Comparison of ENCODE assay signal across 14 mouse cellular contexts in genomic region chr2:46065034-46065802, GRCm38 (mm10).
DNase-seq lines count a peak whose midpoint lies in the region; ATAC-seq lines count a peak whose summit lies in the region.
"Had no signal": no experiment of that assay in that cellular context is flagged by ENCODE, and none has a peak within 500 bp of the region (broad histone marks: within the 10 kb centered on the region; RNA-seq: fewer than 3 reads in every experiment).

No protein-coding gene starts in this region.

- H3K4me1 ChIP-seq in midbrain, embryonic 14.5 days (ENCODE audit: control insufficient read depth, insufficient read depth, low read length) = no peaks in the 10 kb centered on the region
- no peaks in the 10 kb centered on the region for H3K4me1 ChIP-seq in midbrain, embryonic 10.5 days
- H3K4me1 ChIP-seq in embryonic facial prominence, embryonic 11.5 days (ENCODE audit: control insufficient read depth, insufficient read depth, low read length) = no peaks in the 10 kb centered on the region
- H3K4me1 ChIP-seq: forebrain, embryonic 10.5 days; heart, embryonic 15.5 days; liver, embryonic 12.5 days had no signal

- H3K4me3 ChIP-seq in midbrain, embryonic 14.5 days (replicated peaks; ENCODE audit: low read depth, low read length) = no peak overlapping the region
- no peak overlapping the region for H3K4me3 ChIP-seq in midbrain, embryonic 10.5 days
- no peak overlapping the region for H3K4me3 ChIP-seq in embryonic facial prominence, embryonic 11.5 days (ENCODE audit: low read depth, low read length)
- H3K4me3 ChIP-seq: forebrain, embryonic 10.5 days; heart, embryonic 15.5 days; liver, embryonic 12.5 days had no signal

- H3K36me3 ChIP-seq in midbrain, embryonic 14.5 days (ENCODE audit: control insufficient read depth, insufficient read depth, low read length) = no peaks in the 10 kb centered on the region
- H3K36me3 ChIP-seq in midbrain, embryonic 10.5 days = no peaks in the 10 kb centered on the region
- no peaks in the 10 kb centered on the region for H3K36me3 ChIP-seq in embryonic facial prominence, embryonic 11.5 days (replicated peaks; ENCODE audit: control insufficient read depth, insufficient read depth, low read depth, low read length)
- H3K36me3 ChIP-seq: forebrain, embryonic 10.5 days; heart, embryonic 15.5 days; liver, embryonic 12.5 days had no signal

- H3K27ac ChIP-seq in midbrain, embryonic 14.5 days (replicated peaks; ENCODE audit: low read depth, low read length) = no peak overlapping the region
- no peak overlapping the region for H3K27ac ChIP-seq in midbrain, embryonic 10.5 days (replicated peaks)
- no peak overlapping the region for H3K27ac ChIP-seq in embryonic facial prominence, embryonic 11.5 days (replicated peaks; ENCODE audit: low read depth, low read length)
- H3K27ac ChIP-seq: forebrain, embryonic 10.5 days; heart, embryonic 15.5 days; liver, embryonic 12.5 days had no signal

- no peak overlapping the region for H3K4me2 ChIP-seq in midbrain, embryonic 14.5 days (ENCODE audit: low read length)
- no peak overlapping the region for H3K4me2 ChIP-seq in embryonic facial prominence, embryonic 11.5 days (ENCODE audit: low read depth, low read length)
- H3K4me2 ChIP-seq: heart, embryonic 15.5 days; liver, embryonic 12.5 days had no signal

- no peak overlapping the region for H3K9ac ChIP-seq in midbrain, embryonic 14.5 days (replicated peaks; ENCODE audit: low read length)
- H3K9ac ChIP-seq in embryonic facial prominence, embryonic 11.5 days (replicated peaks; ENCODE audit: low read length) = no peak overlapping the region
- H3K9ac ChIP-seq: heart, embryonic 15.5 days; liver, embryonic 12.5 days had no signal

- no peaks in the 10 kb centered on the region for H3K27me3 ChIP-seq in midbrain, embryonic 14.5 days (ENCODE audit: control insufficient read depth, insufficient read depth, low read length)
- no peaks in the 10 kb centered on the region for H3K27me3 ChIP-seq in midbrain, embryonic 10.5 days (ENCODE audit: low read depth, poor library complexity, severe bottlenecking)
- no peaks in the 10 kb centered on the region for H3K27me3 ChIP-seq in embryonic facial prominence, embryonic 11.5 days (ENCODE audit: control insufficient read depth, insufficient read depth, low read length)
- H3K27me3 ChIP-seq: heart, embryonic 15.5 days; liver, embryonic 12.5 days had no signal

- peak; percentile 14; the same call in 1 of the 2 replicates for ATAC-seq in midbrain, embryonic 14.5 days (ENCODE audit: low FRiP score, low TSS enrichment)
- peak; percentile 83 for ATAC-seq in embryonic facial prominence, embryonic 11.5 days (replicated peaks; ENCODE audit: insufficient number of reproducible peaks, low FRiP score, low TSS enrichment, low read depth)
- ATAC-seq in megakaryocyte-erythroid progenitor cell, adult 5-6 weeks (replicated peaks; ENCODE audit: low FRiP score, low TSS enrichment, poor library complexity, severe bottlenecking) = peak; percentile 68
- ATAC-seq: inflammation-experienced regulatory T-cells, adult 6 months; liver, embryonic 12.5 days had no signal

- WGBS in midbrain, embryonic 14.5 days = 66% methylated on average over 7 of the region's 7 CpGs
- 66% methylated on average over 7 of the region's 7 CpGs for WGBS in midbrain, embryonic 10.5 days
- 53% methylated on average over 7 of the region's 7 CpGs for WGBS in embryonic facial prominence, embryonic 11.5 days

- peak; percentile 69 for DNase-seq in heart, adult 11 months
- DNase-seq in heart, postnatal 25 days (ENCODE audit: low spot score) = no peak
- DNase-seq in midbrain, embryonic 14.5 days = peak; percentile 15
- no peak for DNase-seq in midbrain, embryonic 10.5 days (ENCODE audit: low spot score)
- DNase-seq in embryonic facial prominence, embryonic 11.5 days (ENCODE audit: low spot score) = peak; percentile 38
- no peak for DNase-seq in urinary bladder, adult 18-20 months (ENCODE audit: low spot score in 2 of 2)
- DNase-seq: cerebellum, adult 18-20 months; left cerebral cortex, postnatal 4 days; thymus, postnatal 4 days had no signal

- intact Hi-C loops in heart, postnatal 25 days (cut with DNase I) = no loop called here

- H3K9me3 ChIP-seq in midbrain, embryonic 14.5 days (ENCODE audit: control insufficient read depth, low read length) = no peaks in the 10 kb centered on the region
- H3K9me3 ChIP-seq in midbrain, embryonic 10.5 days (replicated peaks) = no peaks in the 10 kb centered on the region
- H3K9me3 ChIP-seq in embryonic facial prominence, embryonic 11.5 days (replicated peaks; ENCODE audit: control insufficient read depth, low read length) = no peaks in the 10 kb centered on the region
- H3K9me3 ChIP-seq: forebrain, embryonic 10.5 days; heart, embryonic 15.5 days; liver, embryonic 12.5 days had no signal

Comparison
In these comparisons a context has a peak if more than half of its experiments do, and no peak if none do; other contexts are left out.
1. DNase-seq: peak in heart, adult 11 months (single experiment), midbrain, embryonic 14.5 days (single experiment) and embryonic facial prominence, embryonic 11.5 days (single experiment); none in heart, postnatal 25 days (single experiment), midbrain, embryonic 10.5 days (single experiment) and urinary bladder, adult 18-20 months (0 of 2).
2. ATAC-seq: peak in every context shown above with its lines; median percentile 83 in embryonic facial prominence, embryonic 11.5 days; 68 in megakaryocyte-erythroid progenitor cell, adult 5-6 weeks; 14 in midbrain, embryonic 14.5 days.